Mouse (Mus musculus): ENCODE measurements at regions not wholly inside any gene's neighbourhood (a gene's known extent, or its start where the extent isn't known, plus 50 kb on each side); places are given as distances from the start of the nearest gene placed in this dataset.

DNA sequence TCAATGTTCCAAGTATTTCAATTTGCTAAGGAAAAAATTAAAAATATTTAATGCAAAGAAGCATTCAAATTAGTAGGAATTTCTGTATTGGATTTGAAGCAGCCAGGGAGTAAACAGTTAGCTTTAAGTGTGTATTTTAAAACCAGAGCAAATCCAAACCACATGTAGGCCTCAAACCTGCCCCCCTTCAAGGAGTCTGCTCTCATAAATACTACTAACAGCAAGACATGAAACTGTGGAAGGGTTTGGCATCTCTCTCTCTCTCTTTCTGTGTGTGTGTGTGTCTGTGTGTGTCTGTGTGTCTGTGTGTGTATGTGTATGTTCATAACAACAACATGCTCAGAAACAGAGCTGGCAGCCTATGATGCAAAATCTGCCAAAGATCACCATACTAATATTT, 159.2 kb upstream of the Ppargc1a start:
- TF ChIP-seq CTCF (IDR thresholded peaks at IDR 0.05; ENCODE audit: control insufficient read depth, insufficient read depth, insufficient replicate concordance, low read depth, low read length) (no peak), POLR2A (IDR thresholded peaks at IDR 0.05; ENCODE audit: control insufficient read depth, low read depth, low read length) (no peak)
